Mouse (Mus musculus) testis, postnatal 14 days (tissue): ENCODE measurements around the gene Mcee.
A peak's percentile ranks its signal among the peaks of the same experiment; 100 is the strongest.

Source experiments
- DNase-seq: peaks from one replicate; pipeline ENCODE4 v3.0.0; 2021; ENCODE audit warnings: low spot score

Mcee gene

GRCm38 (mm10) chr7:64392122-64392818 is at the start of gene Mcee, which contains the start of gene Mphosph10:
Mcee (plus strand) TSS chr7:64392607.
Mphosph10 (minus strand) TSS chr7:64392268.
- DNase-seq, result peak; percentile 98

GRCm38 (mm10) chr7:64347813-64348212 is 44.6 kb upstream of the Mcee start:
- no peak for DNase-seq

DNA sequence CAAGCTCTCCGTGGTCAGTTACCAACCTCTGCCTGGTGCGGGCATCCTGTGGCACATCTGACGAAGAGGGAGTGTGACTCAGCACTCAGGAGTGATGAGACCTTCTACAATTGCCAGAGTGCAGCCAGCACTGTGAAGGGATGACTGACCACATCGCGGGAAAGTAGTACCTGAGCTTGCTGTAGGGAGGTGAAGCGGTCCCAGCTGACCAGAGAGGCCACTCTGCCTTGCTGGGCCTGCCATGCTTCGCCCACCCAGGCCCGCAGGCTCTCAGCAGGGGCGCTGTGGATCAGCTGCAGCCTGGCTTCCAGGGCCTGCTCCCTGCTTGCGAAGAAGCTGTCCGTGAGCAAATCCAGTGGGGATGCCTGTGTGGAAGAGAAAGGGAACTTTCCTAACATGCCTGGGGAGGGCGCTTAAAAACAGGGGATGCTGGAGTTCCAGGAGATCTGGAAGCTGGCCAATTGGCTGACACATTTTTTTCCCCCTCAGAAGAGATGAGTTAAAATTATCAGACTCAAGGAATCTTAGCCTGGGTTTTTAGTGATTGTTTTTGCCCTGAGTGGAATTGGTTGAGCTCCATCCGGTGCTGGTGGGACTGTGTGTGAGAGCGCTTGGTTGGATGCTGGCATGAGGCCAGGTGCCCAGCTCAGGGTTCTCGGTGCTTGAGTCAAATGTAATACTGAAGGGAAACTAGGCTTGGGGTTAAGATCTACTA is 43.1 kb upstream of the Mcee start:
- no peak for DNase-seq

DNA sequence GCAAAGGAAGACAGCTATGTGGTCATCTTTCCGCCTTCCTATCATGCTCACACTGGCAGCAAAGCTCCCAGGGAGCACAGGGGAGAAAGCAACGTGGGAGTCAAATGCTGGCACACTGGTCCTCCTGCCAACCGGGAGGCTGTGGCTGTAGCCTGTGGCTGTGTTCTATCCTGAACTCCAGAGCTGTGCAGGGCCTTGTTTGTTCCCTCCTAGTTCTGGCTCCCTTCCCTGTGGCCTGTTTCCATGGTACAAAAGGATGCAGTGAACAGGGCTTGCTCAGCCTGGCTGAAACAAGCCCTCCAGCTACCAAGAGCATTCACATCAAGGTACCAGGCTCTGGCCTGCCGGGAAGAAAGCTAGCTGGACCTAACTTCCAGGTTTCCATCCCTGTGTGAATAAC is 41.3 kb upstream of the Mcee start:
- peak; percentile 54 for DNase-seq

DNA sequence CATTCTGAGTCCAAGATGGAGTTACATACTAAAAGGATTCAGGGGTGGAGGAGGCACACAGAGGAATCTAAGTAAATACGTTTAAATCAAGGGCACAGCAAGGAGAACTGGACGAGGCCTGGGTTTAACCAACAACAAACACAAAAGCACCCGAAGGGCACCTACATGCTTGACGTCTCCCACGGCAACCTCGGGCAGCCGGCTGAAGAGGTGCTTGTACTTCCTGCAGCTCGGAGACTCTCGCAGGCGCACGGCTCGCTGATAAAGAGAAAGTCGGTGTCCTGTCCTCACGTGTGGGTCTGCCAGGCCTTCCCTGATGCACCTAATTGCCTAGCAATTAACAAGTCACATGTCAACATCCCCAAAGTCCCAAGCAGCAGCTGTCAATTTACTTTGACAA is 38.2 kb upstream of the Mcee start:
- no peak for DNase-seq

DNA sequence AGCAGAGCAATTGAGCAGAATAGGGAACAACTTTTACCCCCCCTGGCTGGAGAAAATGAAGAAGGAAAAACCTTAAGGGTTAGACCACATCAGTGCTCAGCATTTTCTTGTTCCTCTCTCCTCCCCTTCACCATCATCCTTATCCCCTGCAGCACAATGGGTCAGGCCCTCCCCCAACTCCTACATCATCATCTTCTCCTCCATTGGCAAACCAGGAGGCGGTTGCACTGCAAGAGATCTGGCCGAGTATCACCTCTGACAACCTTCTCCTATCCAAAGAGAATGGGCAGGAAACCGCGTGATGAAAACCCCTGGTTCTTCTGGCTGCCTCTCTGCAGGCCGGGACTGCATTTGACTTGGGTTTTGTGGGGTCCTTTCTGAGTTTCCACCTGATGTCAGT is 35.7 kb upstream of the Mcee start:
- no peak for DNase-seq

DNA sequence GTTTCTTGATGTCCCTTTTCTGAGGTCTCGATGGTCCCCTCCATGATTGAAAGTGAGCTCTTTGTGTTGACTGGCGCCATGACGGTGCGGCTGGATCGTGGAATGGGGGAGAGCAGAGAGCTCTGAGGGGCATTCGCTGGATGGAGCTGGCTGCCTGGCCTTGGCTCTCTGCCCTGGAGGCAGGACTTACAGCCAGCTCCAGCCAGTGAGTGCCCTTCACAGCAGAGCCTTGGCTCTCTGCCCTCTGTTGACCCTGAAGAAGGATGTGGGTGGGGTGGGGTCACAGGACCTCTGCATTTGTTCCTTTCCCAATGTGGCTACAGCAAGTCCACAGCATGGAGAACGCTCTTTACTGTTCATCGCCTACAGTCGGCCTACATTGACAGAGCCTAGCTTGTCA is 35.0 kb upstream of the Mcee start:
- DNase-seq, result peak; percentile 63

- DNase-seq, result no peak
Observed at GRCm38 (mm10) chr7:64358666-64359065, 33.7 kb upstream of the Mcee start.

GRCm38 (mm10) chr7:64359943-64360585 is 32.3 kb upstream of the Mcee start:
- DNase-seq, result no peak

DNA sequence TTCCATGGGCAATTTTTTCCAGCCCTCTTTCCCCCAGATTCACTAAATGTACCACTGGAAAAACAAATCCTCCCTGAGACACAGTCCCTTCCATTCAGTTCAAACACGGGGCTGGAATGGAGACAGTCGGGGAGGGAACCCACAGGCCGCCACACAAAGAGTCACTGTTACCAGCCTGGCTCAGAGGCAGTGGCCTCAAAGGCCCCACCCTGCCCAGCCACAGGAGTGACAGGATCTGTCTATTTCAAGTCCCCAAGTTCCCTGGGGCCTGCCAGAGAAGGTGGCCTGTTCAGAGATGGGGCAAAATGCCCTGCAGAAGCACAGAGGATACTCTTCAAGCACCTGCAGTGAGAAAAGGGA is 31.8 kb upstream of the Mcee start:
- no peak for DNase-seq

GRCm38 (mm10) chr7:64365863-64366262 is 26.5 kb upstream of the Mcee start:
- DNase-seq, result no peak

GRCm38 (mm10) chr7:64369841-64370240 is 22.6 kb upstream of the Mcee start:
- no peak for DNase-seq

GRCm38 (mm10) chr7:64371940-64372878 is 20.2 kb upstream of the Mcee start:
- DNase-seq, result no peak

DNA sequence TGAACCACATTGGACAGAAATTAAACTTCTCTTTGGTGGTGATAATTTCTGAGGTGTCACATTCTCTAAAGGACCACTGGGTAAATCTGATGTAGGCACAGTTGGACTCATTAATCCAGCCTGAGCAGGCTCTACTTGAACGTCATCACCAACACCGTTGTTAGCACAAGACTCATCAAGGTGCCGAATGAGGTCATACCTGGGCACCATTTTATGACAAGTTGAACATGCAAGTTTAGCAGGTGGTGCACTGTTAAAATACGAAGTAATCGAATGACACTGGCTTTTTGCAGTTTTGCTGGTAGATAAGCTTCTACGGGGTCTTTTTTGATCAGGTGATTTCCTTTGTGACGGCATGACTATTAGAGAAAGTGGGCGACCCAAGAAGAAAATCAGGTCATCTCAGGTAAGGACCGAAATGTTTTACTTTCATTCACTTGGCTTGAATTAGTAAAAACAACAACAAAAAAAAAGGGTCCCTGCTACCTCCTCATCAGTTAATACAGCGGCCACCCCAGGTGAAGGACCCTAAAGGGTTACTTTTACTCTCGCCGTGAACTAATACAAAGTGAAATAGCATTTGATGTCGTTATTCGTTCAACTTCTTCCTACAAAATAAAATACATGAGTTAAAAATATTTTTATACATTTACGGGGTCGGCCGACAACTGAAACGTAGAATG is 19.1 kb upstream of the Mcee start:
- no peak for DNase-seq

DNA sequence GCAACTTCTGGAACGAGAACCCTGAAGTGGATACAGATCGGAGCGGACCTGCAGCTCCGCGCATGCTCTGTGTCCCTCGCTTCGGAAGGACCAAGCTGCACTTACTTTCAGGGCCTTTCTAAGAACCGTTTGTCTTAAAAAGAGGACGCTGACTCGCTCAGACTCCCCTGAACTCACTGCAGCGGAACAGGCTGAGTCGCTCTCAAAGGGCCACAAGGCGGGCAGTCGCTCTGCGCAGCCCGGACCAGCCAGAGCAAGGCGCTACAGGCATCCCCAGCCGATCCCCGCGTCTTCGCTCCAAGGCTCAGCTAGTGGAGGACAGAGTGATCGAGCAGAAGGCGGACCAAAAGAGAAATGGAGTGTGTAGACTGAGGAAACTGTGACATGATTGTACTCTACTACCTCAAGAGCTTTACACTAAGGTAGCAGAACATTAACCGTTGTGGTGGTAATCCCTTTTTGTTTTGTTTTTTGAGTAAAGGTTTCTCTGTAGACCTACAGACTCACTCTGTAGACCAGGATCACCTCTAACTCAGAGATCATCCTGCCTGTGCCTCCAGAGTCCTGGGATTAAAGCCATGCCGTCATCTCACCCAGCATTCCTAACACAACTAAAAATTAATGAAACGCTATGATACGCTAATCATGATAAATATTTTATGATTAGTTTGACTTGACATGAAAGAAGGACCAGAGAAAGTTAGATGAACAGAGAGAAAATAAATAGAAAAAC is 18.4 kb upstream of the Mcee start, which contains the start of gene Fan1:
Gene Fan1, minus strand, starts transcription at position 266 of the 733 bp plus-strand sequence.
- DNase-seq, result peak; percentile 86

- DNase-seq, result peak; percentile 21
Observed at GRCm38 (mm10) chr7:64391479-64391878, 928 bp upstream of the Mcee start.

DNA sequence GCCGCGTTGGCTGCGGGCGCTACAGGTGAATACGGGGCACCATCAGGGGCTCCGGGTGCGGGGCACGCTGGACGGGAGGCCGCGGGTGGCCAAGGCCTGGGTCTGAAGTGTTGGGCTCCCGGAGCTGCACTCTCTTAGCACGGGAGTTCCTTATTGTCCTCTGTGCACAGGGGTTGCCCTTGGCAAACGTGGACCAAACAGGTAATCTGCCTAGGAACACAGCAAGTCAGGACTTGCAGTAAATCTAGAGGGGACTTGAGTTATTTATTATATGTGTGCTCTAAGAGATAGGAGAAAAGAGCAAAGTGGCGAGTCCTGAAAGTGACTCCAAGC is 378 bp downstream of the Mcee start:
- DNase-seq, result no peak

GRCm38 (mm10) chr7:64400725-64401124 is 8.3 kb downstream of the Mcee start:
- DNase-seq, result no peak

- no peak for DNase-seq
Observed at GRCm38 (mm10) chr7:64402452-64402851, 10.0 kb downstream of the Mcee start.

- no peak for DNase-seq
Observed at GRCm38 (mm10) chr7:64403989-64404388, 11.6 kb downstream of the Mcee start.

- DNase-seq, result no peak
Observed at GRCm38 (mm10) chr7:64424861-64425260, 32.5 kb downstream of the Mcee start.
